Mouse (Mus musculus) left cerebral cortex, postnatal 36 days (tissue): ENCODE data around the gene Fxn. TPM values are rescaled to one million over a fixed set of nuclear protein-coding genes. Genes with fewer than 3 reads are reported as not detected.

ENCODE experiments used
- DNase-seq, 2 experiments: peaks; one replicate each; pipeline ENCODE4 v3.0.0; 2021 to 2022; ENCODE audit warnings: low spot score in 2 of 2, mixed read lengths in 1 of 2
- intact Hi-C: fragments of 180-260 bp; cut with DNase I; formaldehyde crosslinking; loops from one replicate; pipeline ENCODE4 v1.15.1; 2025
- total RNA-seq, 2 experiments: library from RNA; stranded (reverse); gene quantifications; 2 replicates each; pipeline ENCODE4 v1.2.3; 2021

The Fxn gene
- total RNA-seq, 2 experiments from 2014 or later = 6.7 to 7.3 TPM

- no peak for DNase-seq
- intact Hi-C loops = no loop called here
Measured at GRCm38 (mm10) chr19:24212552-24213249, 67.7 kb downstream of the Fxn start.

Other genes starting within 250 kb of the Fxn start
- 10 to 100 TPM; 10.4 to 10.5 TPM for gene Fam189a2, start 249.6 kb downstream of the Fxn start, total RNA-seq
- 10 to 100 TPM; 17.1 TPM for gene Tjp2, start 55.6 kb downstream of the Fxn start, total RNA-seq
- 10 to 100 TPM; 30.8 to 32.3 TPM for gene Fam122a, start 196.8 kb upstream of the Fxn start, total RNA-seq